In the genomic region with DNA sequence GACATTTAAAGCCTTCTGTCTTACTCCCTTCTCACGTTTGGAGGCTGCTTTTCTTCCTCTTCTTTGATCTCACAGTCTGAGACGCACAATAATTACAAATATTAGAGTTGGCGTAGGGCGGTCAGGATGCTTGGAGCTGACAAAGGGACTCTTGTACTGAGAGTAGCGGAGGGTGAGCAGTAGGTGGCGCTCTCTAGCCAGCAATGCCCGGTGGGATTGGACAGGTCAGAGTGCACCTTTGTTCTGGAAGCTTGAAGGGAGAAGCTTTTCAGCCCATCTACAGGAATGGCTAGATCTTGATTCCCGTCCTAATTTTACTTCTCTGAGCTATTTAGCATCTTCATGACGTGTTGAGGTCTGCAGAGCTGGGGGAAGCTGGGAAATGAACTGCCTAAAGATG, we compare ENCODE assay signal across 8 mouse cellular contexts.
DNase-seq lines count a peak whose midpoint lies in the region; ATAC-seq and TF ChIP-seq lines count a peak whose summit lies in the region.

No protein-coding gene starts in this region.

- H3K9me3 ChIP-seq in MEL (replicated peaks; ENCODE audit: insufficient read depth, low read length): no peaks in the 10 kb centered on the region
- H3K9me3 ChIP-seq in hindbrain, embryonic 12.5 days (replicated peaks): peaks cover 3% of the 10 kb centered on the region; the same call in 1 of the 2 replicates

- TF ChIP-seq EP300 in MEL (IDR thresholded peaks at IDR 0.05; ENCODE audit: low read depth in 1 of 2, low read length in 2 of 2): no peak

- no peaks in the 10 kb centered on the region for H3K79me2 ChIP-seq in MEL (ENCODE audit: control insufficient read depth, insufficient read depth, low read length, poor library complexity)

- no peak overlapping the region for H3K9ac ChIP-seq in MEL (ENCODE audit: control insufficient read depth, low read depth, low read length, poor library complexity, severe bottlenecking)
- H3K9ac ChIP-seq in hindbrain, embryonic 12.5 days: no peak overlapping the region

- no peak overlapping the region; the same call in 1 of the 2 replicates for H3K4me2 ChIP-seq in hindbrain, embryonic 12.5 days (replicated peaks)

- H3K27ac ChIP-seq in MEL (ENCODE audit: control insufficient read depth, low read depth, low read length): no peak overlapping the region
- no peak overlapping the region for H3K27ac ChIP-seq in hindbrain, embryonic 12.5 days

- H3K36me3 ChIP-seq in MEL (ENCODE audit: control insufficient read depth in 1 of 2, insufficient read depth in 2 of 2, low read length in 2 of 2): no peaks in the 10 kb centered on the region
- no peaks in the 10 kb centered on the region for H3K36me3 ChIP-seq in hindbrain, embryonic 12.5 days

- peak; percentile 100 for TF ChIP-seq RAD21 in MEL (IDR thresholded peaks at IDR 0.05; ENCODE audit: low read depth, low read length)

- no peaks in the 10 kb centered on the region for H3K4me1 ChIP-seq in MEL (ENCODE audit: control insufficient read depth in 1 of 2, insufficient read depth in 2 of 2, low read length in 2 of 2)
- H3K4me1 ChIP-seq in hindbrain, embryonic 12.5 days: no peaks in the 10 kb centered on the region

- no peak for TF ChIP-seq POLR2A in MEL (IDR thresholded peaks at IDR 0.05; ENCODE audit: control insufficient read depth in 1 of 2, insufficient read depth in 1 of 2, low read depth in 1 of 2, low read length in 2 of 2, poor library complexity in 1 of 2)

- no peak overlapping the region for H3K4me3 ChIP-seq in MEL (ENCODE audit: control insufficient read depth in 1 of 2, insufficient read depth in 1 of 2, low read depth in 2 of 2, low read length in 2 of 2)
- H3K4me3 ChIP-seq in hindbrain, embryonic 12.5 days: no peak overlapping the region

- H3K27me3 ChIP-seq in MEL (ENCODE audit: control insufficient read depth in 1 of 2, insufficient read depth in 2 of 2, low read length in 2 of 2): peaks cover 0 to 7% of the 10 kb centered on the region in 2 experiments; a peak in 3 of 4 replicates
- no peaks in the 10 kb centered on the region for H3K27me3 ChIP-seq in hindbrain, embryonic 12.5 days

- peak; percentile 71 for DNase-seq in MEL (ENCODE audit: low read depth, low spot score)
- peak; percentile 67 to 70 for DNase-seq in cerebellum, adult 18-20 months
- peak; percentile 78 for DNase-seq in forelimb bud, embryonic 11.5 days (ENCODE audit: low read depth, low spot score)
- DNase-seq in layer of hippocampus, postnatal 14 days (ENCODE audit: low spot score in 2 of 2): peak; percentile 82 to 83
- peak; percentile 86 for DNase-seq in lung, postnatal 36 days
- peak; percentile 62 for DNase-seq in retina, postnatal 7 days (ENCODE audit: low read depth, low spot score)
- peak; percentile 85 for DNase-seq in thymus, postnatal 4 days

- TF ChIP-seq CTCF in MEL (IDR thresholded peaks at IDR 0.05 in 2 of 3, conservative IDR thresholded peaks at IDR 0.05 in 1 of 3; ENCODE audit: control insufficient read depth in 1 of 3, insufficient read depth in 1 of 3, low read depth in 2 of 3, low read length in 3 of 3, poor library complexity in 1 of 3, severe bottlenecking in 1 of 3): peak in 2 of 3 experiments; percentile 98 to 100; a peak in 5 of 6 replicates

- ATAC-seq in hindbrain, embryonic 12.5 days (ENCODE audit: low FRiP score): peak; percentile 93

- 11% methylated on average over 9 of the region's 9 CpGs for WGBS in hindbrain, embryonic 12.5 days

TF ChIP-seq in MEL, 35 proteins besides CTCF, POLR2A, EP300 and RAD21:
- no peak for TF ChIP-seq ZKSCAN1 (IDR thresholded peaks at IDR 0.05; ENCODE audit: low read depth, low read length)
- TF ChIP-seq TCF12 (IDR thresholded peaks at IDR 0.05; ENCODE audit: low read depth, low read length): no peak
- TF ChIP-seq USF2 (IDR thresholded peaks at IDR 0.05; ENCODE audit: borderline replicate concordance in 1 of 2, insufficient read depth in 1 of 2, low read depth in 1 of 2, low read length in 2 of 2): no peak
- TF ChIP-seq ZMIZ1 (IDR thresholded peaks at IDR 0.05; ENCODE audit: low read depth, low read length): no peak
- no peak for TF ChIP-seq TBP (IDR thresholded peaks at IDR 0.05; ENCODE audit: low read depth, low read length)
- no peak for TF ChIP-seq MAFK (IDR thresholded peaks at IDR 0.05; ENCODE audit: borderline replicate concordance, low read depth, low read length)
- no peak for TF ChIP-seq MYC (IDR thresholded peaks at IDR 0.05; ENCODE audit: low read depth, low read length)
- peak; percentile 99 for TF ChIP-seq ZC3H11A (IDR thresholded peaks at IDR 0.05; ENCODE audit: low read depth, low read length)
- TF ChIP-seq MEF2A (IDR thresholded peaks at IDR 0.05; ENCODE audit: extremely low read depth, insufficient replicate concordance, low read depth, low read length, poor library complexity, severe bottlenecking): no peak
- no peak for TF ChIP-seq GATA1 (IDR thresholded peaks at IDR 0.05; ENCODE audit: low read depth, low read length)
- no peak for TF ChIP-seq ETS1 (IDR thresholded peaks at IDR 0.05; ENCODE audit: low read depth, low read length)
- TF ChIP-seq MXI1 (IDR thresholded peaks at IDR 0.05; ENCODE audit: low read depth, low read length): no peak
- TF ChIP-seq SMC3 (IDR thresholded peaks at IDR 0.05; ENCODE audit: low read depth, low read length): peak; percentile 99
- no peak for TF ChIP-seq HCFC1 (IDR thresholded peaks at IDR 0.05; ENCODE audit: low read depth, low read length)
- no peak for TF ChIP-seq MYB (IDR thresholded peaks at IDR 0.05; ENCODE audit: low read depth, low read length)
- TF ChIP-seq NELFE (IDR thresholded peaks at IDR 0.05; ENCODE audit: low read depth, low read length): no peak
- TF ChIP-seq POLR2AphosphoS2 (IDR thresholded peaks at IDR 0.05; ENCODE audit: low read length): no peak
- no peak for TF ChIP-seq KAT2A (conservative IDR thresholded peaks at IDR 0.05; ENCODE audit: low read depth, low read length)
- TF ChIP-seq UBTF (IDR thresholded peaks at IDR 0.05; ENCODE audit: borderline replicate concordance, insufficient read depth, low read depth, low read length): no peak
- peak; percentile 29; the same call in 1 of the 2 replicates for TF ChIP-seq SIN3A (IDR thresholded peaks at IDR 0.05; ENCODE audit: low read length)
- no peak for TF ChIP-seq BHLHE40 (IDR thresholded peaks at IDR 0.05; ENCODE audit: borderline replicate concordance, low read depth, low read length)
- TF ChIP-seq CHD2 (IDR thresholded peaks at IDR 0.05; ENCODE audit: low read length): no peak
- no peak for TF ChIP-seq TAL1 (IDR thresholded peaks at IDR 0.05; ENCODE audit: low read length)
- TF ChIP-seq POLR2AphosphoS5 (IDR thresholded peaks at IDR 0.05; ENCODE audit: borderline replicate concordance, low read depth, low read length): no peak
- no peak; the same call in 1 of the 2 replicates for TF ChIP-seq MAZ (IDR thresholded peaks at IDR 0.05; ENCODE audit: low read depth, low read length)
- no peak for TF ChIP-seq USF1 (IDR thresholded peaks at IDR 0.05; ENCODE audit: low read depth, low read length)
- no peak for TF ChIP-seq CHD1 (IDR thresholded peaks at IDR 0.05; ENCODE audit: low read depth, low read length)
- no peak for TF ChIP-seq GABPA (IDR thresholded peaks at IDR 0.05; ENCODE audit: low read depth, low read length)
- TF ChIP-seq E2F4 (IDR thresholded peaks at IDR 0.05; ENCODE audit: borderline replicate concordance, low read depth, low read length): no peak
- no peak for TF ChIP-seq ZNF384 (IDR thresholded peaks at IDR 0.05; ENCODE audit: low read depth, low read length)
- TF ChIP-seq NRF1 (IDR thresholded peaks at IDR 0.05; ENCODE audit: insufficient read depth, low read depth, low read length, poor library complexity, severe bottlenecking): no peak
- 0 out of 2 replicates have a peak, but pooled peaks have one; percentile 40 for TF ChIP-seq JUND (IDR thresholded peaks at IDR 0.05; ENCODE audit: low read depth, low read length)
- no peak for TF ChIP-seq MAX (IDR thresholded peaks at IDR 0.05; ENCODE audit: low read length)
- TF ChIP-seq ELF1 (IDR thresholded peaks at IDR 0.05; ENCODE audit: low read depth, low read length): 0 out of 2 replicates have a peak, but pooled peaks have one; percentile 14
- TF ChIP-seq RCOR1 (IDR thresholded peaks at IDR 0.05; ENCODE audit: low read depth, low read length): no peak
